Mouse (Mus musculus): ENCODE data around the gene Cep350. TPM values are rescaled to one million over a fixed set of nuclear protein-coding genes. Genes with fewer than 3 reads are reported as not detected.

Gene Cep350
- polyA plus RNA-seq (2017; shearing (Covaris generic)): 66.3 TPM

GRCm38 (mm10) chr1:155973068-155973718, at the start of gene Cep350:
Gene Cep350 (minus strand): TSS chr1:155973255.

GRCm38 (mm10) chr1:155812581-155813499, 160.2 kb downstream of the Cep350 start, which contains the start of gene Qsox1:
Gene Qsox1 (minus strand): TSS chr1:155812889.

Other genes starting within 250 kb of the Cep350 start
- gene Lhx4, start 221.6 kb downstream of the Cep350 start, polyA plus RNA-seq (2017; shearing (Covaris generic)): not detected
- 37.1 TPM for gene Qsox1, start 160.4 kb downstream of the Cep350 start, polyA plus RNA-seq (2017; shearing (Covaris generic))
- 85.8 TPM for gene Tor1aip2, start 62.1 kb upstream of the Cep350 start, polyA plus RNA-seq (2017; shearing (Covaris generic))
- gene Tor1aip1, start 63.2 kb upstream of the Cep350 start, polyA plus RNA-seq (2017; shearing (Covaris generic)): 129 TPM
- gene Fam163a, start 231.8 kb upstream of the Cep350 start, polyA plus RNA-seq (2017; shearing (Covaris generic)): not detected